Mouse (Mus musculus) large intestine, adult 2 months (tissue): ENCODE results near the gene Disp1. TPM values are rescaled to one million over a fixed set of nuclear protein-coding genes. Genes with fewer than 3 reads are reported as not detected.

Experiments
- DNase-seq: peaks from one replicate; pipeline ENCODE4 v3.0.0-alpha.2; 2012; ENCODE audit warnings: low read depth, low spot score
- WGBS: fragments of 180-500 bp; shearing (Covaris S2); methylation state at CpG from one replicate; pipeline ENCODE4 v1.1.7; 2018; 5-methylcytosine and 5-hydroxymethylcytosine counted together
- polyA plus RNA-seq: library from polyadenylated mRNA; depleted of rRNA; stranded (reverse); fragments of >200 nt; gene quantifications from 2 replicates; pipeline ENCODE4 v1.2.3, GENCODE M21; 2012; rRNA removed

The Disp1 gene
- 5.2 and 7.3 TPM in 2 replicates for polyA plus RNA-seq

DNA sequence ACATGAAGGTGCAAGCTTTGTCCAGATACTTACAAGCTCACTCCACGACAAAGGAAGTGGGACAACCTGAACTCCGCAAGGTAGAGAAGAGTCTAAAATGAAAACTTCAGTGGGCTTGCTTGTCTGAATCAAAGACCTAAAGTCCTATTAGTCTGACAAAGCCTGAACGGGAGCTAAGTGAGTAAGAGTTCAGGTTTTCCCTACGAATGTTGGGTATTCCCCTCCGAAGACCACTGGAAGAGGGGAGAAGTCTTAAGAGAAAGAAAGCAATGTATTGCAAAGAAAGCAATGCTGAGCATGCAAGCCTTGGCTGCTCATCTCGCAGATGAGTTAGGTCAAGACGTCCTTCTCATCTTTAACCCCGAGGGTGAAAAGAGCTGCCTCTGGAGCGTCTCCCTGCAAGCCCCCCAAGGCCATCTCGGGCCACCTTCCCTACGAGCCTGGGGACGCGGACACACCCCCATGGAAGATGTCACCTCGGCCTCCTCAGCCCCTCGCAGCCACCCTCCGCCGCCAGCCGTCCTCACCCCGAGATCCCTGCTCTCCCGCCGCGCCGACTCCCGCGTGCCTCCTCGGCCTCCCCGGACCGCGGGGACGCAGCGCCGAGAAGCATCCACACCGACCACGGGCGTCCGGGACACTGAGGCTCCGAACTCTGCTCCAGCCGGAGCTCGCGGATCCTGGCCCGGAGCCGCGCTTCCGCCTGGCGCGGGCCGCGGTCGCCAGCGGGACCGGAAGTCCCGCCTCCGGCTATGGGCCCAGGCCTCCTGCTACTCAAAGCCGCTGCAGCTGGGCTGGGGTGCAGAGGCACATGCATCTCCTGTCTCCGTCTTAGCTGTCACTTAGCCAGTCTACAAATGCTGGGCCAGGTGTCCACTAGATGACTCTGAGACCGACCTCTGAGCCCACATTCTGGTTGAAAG is at the start of gene Disp1:
Gene Disp1, minus strand, starts transcription at position 727 of the 923 bp plus-strand sequence.
- WGBS, result 2% methylated on average over 56 of the region's 56 CpGs
- no peak for DNase-seq

DNA sequence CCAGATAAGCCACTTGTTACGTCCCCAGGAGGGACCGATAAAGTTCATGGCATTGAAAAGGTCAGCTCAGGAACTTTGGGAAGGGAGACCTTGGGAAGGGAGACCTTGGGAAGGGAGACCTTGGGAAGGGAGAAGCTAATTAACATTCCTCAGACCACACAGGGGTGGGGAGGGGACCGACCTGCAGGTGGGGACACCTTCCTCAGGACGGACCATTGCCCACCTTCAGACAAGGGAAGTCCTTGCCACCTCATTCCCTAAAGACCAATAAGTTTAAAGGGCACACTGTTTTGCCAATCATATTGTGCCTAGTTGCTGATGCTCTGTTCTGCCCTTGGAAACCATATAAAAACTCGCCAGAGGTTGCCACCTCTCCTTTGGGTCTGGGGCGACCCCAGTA is 46.3 kb upstream of the Disp1 start:
- WGBS, result 61% methylated on average over 6 of the region's 6 CpGs

DNA sequence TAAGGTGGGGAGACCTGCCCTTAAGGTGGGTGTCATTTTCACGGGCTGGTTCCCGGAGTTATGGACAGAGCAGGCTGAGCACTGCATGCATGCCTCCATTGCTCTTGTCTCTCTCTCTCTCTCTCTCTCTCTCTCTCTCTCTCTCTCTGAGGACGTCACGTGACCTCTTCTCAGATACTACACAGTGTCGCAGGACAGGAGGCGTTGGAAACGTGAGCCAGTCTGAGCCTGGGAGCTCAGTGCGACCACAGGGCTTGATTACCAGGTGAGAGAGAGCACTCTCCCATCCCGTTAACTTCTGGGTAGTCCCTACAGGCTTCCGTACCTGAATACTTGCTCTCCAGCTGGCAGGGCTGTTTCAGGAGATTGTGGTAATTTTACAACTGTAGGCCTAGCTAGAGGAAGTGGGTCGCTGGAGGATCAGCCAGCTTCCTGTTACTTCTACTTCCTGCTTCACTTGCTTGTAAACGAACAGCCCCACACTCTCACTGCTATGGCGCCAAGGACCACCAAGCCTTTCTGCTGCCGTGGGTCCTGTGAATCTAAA is 44.7 kb upstream of the Disp1 start:
- 60% methylated on average over 14 of the region's 14 CpGs for WGBS
- no peak for DNase-seq

More for the DNA sequence above, 46.3 kb upstream of the Disp1 start:
- DNase-seq, result no peak

DNA sequence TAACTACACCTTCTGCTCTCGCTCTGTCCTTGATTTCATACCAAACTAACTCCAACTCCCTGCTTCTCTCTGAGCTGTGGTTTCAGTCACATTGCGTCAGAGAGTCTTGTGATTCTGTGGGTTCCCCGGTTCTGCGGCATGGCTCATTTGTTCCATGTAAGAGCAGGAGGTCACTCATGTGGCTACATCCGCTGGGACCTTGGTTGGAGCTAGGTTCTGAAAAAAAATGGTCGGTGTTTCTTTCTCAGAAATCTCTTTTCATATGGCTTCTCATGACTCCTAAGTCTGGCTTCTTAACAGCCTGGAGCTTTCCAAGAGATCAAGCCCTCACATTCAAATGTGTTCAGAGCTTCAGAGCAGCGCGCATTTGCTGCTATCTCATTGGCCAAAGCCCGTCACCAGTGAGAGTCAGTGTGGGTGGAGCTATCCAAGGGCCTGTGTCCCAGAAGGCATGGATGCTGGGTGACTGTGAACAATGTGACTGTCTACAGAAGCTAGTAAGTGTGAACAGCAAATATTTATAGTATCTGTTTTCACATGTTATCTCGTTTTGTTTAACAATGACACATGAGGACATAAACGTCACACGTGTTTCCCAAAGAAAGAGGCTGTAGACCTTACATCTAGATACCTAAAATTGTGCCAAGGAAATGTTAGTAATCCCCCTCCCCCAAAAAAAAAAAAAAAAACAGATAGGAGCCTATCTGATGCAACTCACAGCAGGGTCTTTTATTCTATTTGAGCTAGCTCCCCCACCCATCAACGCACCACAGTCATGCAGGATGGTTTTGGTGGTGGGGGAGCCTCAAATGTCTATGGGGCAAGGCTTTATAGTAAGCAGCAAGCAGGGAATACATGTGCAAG is 43.1 kb upstream of the Disp1 start:
- 71% methylated on average over 13 of the region's 13 CpGs for WGBS
- no peak for DNase-seq

DNA sequence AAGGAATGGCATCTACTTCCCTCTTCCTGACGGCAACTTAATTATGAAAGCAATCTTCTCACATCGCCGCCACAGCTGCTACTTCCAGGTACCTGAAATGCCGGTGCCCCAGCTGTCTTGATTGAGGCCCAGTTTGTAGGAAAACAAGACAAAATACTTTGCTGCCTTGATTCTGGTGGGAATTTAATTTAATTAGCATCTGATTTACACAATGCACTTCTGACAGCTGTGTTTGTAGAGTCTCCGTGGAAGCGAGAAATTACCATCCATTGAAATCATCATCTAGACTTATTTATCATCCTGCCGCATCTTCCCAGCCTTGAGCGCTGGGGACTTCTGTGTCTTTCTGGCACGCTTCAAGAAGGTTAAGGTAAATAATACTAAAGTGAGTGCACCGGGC is 31.3 kb upstream of the Disp1 start:
- DNase-seq, result no peak
- WGBS, result 69% methylated on average over 10 of the region's 10 CpGs

DNA sequence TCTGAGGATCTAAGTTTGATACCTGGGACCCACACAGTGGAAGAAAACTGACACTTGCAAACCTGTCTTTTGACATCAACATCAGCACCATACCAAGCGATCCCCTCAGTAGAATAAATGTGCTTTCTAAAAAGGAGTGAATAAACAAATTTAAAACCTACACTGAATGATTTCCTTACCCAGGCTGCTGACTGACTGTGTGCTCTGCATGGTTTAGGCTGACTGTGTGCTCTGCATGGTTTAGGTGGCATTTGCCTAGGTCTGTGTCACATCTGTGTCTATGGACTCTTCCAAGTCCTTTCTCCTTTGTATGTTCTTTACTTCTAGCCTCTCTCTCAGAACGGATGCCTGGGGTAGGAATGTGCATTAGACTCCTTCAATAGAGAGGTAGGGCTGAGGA is 30.5 kb upstream of the Disp1 start:
- DNase-seq, result no peak
- 95% methylated on average over 2 of the region's 2 CpGs for WGBS

DNA sequence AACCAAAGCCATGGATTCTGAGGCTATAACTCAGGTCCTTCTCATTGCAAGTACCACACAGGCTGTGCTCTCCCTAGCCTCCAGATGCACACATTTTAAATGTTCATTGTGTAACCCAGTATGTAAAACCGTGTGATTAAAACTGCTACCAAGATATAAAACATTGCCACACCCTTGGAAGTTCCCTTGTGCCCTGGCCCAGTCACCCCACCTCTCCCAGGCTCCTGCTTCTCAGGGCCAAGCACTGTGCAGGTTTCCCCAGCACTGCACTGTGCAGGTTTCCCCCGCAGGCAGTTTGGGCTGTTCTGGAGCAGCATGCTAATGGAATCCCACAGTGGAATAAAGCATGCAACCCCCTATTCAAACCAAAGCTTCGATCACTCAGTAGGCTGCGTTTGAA is 29.3 kb upstream of the Disp1 start:
- 51% methylated on average over 4 of the region's 4 CpGs for WGBS
- no peak for DNase-seq

DNA sequence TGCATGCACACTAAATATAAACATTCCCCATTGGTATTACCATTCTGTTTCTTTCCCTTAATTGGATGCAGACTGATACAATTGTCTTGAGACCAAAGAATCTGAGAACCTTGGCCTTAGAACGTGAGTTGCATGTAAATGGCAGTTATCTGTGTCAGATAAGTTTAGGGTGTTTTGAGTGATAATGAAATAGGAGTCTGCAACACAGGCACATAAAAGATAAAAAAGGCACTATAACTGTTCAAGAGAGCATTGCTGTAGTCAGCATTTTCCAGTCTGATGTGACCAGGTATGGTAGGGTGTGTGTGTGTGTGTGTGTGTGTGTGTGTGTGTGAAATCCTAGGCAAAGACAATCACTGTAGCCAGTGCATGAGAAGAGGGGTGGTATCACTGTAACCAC is 26.8 kb upstream of the Disp1 start:
- WGBS, result 34% methylated on average over 1 of the region's 1 CpGs
- DNase-seq, result no peak

DNA sequence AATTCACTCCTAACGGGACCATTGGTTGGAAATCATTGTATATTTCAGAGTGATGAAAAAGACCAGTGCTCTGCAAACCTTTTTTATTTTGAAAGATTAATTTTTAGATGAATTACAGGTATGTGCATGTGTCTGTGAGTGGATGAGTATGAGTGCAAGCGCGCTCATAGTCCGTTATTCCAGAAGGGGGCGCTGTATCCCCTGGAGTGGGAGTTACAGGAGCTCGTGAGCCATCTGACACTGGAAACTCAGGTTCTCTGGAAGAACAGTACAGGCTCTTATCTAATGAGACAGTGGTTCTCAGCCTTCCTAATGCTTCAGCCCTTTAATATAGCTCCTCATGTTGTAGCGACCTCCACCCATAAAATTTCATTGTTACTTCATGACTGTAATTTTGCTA is 22.0 kb upstream of the Disp1 start:
- WGBS, result 80% methylated on average over 7 of the region's 7 CpGs
- DNase-seq, result no peak

DNA sequence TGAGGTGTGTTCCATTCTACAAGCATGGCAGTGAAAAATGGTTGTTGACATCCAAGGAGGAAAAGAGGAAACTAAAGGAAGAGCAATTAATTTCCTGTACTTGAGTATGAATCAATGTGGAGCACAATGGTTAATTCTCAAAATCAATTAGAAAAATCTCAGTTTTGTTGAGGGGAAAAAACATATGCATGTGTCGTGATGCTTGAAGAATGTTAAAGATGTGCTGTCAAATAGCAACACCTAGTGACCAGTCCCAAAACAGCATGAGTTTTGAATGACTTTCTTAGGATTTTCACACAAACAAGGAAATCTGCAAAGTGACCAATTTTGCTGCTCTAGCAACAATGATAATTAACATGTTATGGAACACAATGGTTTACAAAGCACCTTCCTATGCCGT is 16.6 kb upstream of the Disp1 start:
- DNase-seq, result no peak
- WGBS, result 10% methylated on average over 2 of the region's 2 CpGs

DNA sequence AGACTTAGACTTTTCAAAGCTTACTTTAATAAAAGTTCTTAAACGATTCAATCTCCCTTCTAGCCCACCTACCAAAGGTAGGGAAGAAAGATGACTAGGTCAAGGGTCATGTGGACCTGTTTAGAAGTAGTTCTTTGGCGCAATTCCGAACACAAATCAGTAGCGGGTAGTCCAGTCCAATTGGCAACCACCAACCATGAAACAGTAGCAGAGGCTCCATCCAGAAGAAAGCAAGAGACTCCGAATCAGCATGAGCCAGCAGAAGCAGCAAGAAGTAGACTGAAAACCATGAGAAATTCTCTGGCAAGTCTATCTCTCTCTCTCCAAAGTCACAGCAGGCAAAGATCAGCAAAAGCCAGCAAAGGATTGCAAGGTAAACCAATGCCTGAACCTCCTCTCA is 15.1 kb upstream of the Disp1 start:
- 88% methylated on average over 5 of the region's 5 CpGs for WGBS

DNA sequence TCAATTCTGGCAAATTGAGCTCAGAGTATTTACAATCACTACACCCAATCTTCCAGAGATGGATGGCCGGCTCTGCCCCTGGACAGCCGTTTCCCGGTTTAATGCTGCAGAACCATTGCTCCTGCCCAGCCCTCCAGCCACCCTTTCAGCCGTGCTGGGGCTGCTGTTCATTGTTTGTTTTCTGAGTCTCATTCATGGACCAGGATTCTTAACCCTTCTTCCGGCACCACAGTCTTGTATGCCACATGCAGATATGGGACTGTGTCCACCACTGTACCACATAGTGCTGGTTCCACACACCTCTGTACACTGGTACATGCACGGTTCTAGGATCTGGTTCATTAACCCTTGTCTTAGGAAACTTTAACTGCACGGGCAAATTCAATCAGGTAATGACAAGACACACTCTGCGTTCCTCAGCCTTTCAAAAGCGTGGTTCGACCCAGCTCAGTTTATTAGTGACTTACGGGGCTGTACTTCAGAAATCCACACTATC is 12.4 kb upstream of the Disp1 start:
- 73% methylated on average over 11 of the region's 11 CpGs for WGBS
- no peak for DNase-seq

More for the DNA sequence above, 15.1 kb upstream of the Disp1 start:
- no peak for DNase-seq

DNA sequence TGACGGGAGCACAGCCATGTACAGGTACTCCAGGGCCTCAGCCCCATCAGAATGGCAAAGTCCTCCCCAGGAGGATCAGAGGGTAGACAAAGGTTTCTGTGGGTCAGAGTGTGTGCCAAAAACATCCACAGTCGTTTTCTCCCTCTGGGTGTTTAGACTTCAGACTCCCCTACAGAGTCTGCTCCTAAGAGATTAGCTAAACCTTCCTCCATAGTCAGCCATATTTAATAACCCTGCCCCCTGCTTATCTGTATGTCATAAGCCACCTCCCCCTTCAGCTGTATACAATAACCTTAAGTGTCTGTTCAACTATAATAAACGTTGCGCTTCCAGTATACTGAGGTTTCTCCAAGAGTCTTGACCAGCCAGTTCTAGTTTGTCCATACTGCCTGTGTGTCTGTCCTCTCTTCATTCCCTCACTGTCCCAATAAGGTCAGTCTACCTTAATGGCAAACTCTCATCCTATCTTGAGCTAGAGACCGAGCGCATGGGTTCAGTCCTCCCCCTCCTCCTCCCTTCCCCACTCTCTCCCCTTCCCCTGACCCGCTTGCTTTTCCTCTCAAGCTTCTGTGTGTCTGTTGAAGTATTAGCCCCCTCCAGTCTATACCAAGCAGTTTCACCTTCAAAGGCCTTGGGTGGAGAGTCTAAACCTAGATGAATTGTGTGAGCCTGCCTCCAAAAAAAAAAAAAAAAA is 11.8 kb upstream of the Disp1 start:
- 66% methylated on average over 7 of the region's 7 CpGs for WGBS
- no peak for DNase-seq

DNA sequence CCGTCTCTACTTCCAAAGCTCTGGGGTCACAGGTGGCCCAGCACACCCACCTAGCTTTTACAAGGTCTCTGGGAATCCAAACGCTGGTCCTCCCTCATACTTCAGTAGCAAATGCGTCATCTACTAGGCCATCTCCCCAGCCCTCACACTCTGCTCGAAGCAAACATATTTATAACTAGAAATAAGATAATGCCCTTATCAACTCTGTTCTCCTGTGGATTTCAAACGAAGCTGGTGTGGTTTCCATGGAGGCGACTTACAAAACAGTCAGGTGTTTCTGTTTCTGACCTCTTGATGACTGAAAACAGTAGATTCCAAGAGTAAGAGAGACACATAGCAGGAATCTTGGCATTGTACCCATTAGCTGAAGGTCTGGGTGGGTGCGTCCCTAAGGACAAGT is 6.1 kb upstream of the Disp1 start:
- no peak for DNase-seq
- 72% methylated on average over 7 of the region's 7 CpGs for WGBS

DNA sequence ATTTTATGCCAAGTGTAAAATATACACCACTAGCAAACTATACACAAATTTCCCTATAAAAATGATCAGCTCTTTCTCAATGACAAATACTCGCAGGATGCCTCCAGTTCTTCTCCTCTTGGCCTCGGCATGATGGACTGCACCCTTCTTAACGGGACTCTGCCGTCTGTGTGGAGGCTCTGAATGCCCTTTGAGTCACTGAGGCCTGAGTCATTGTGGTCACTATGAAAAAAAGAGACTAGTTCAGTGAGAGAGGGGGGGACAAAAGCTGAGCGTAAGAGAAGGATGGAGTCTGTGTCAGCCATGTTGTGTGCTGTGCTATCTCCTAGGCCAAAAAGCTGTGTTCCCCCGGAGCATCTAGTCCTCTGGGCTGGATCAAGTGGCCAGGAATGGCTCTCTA is 2.3 kb downstream of the Disp1 start:
- 85% methylated on average over 6 of the region's 6 CpGs for WGBS
- DNase-seq, result no peak

DNA sequence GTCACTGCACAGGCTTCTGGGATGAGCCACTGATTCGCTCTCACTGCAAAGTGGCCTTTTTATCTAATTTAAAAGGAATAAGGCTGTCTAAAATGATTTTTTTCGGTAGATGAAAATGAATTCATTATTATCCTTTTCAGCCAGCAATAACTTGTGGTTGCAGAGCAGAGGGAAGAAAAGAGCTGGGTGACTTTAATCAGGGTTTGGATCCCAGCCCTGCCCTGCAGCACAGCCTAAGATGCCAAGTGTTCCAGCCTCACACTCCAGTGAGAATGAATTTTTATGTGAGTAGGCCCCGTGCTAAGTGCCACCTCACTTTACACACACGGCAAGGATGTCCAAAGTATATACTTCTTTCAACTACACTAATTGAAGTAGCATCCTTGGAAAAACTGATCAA is 4.6 kb downstream of the Disp1 start:
- DNase-seq, result no peak
- WGBS, result 83% methylated on average over 4 of the region's 4 CpGs

DNA sequence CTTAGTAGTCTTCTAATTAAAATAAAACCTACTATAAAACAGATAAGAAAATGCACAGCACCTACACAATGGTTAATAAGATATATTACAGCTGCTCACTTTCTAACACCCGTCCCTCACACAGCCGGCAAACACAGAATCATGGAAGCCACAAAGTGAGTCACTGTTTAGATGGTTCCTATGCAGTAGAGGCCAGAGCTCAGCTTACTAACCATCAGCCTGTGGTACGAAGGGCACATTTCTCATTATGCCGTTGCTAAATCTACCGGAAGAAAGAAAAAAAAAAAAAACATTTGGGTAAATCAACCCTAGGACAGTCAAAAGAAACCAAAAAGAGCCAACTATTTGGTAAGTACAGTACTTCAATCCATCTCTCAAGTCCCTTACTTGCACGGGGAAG is 5.6 kb downstream of the Disp1 start:
- WGBS, result 88% methylated on average over 6 of the region's 6 CpGs
- DNase-seq, result no peak

DNA sequence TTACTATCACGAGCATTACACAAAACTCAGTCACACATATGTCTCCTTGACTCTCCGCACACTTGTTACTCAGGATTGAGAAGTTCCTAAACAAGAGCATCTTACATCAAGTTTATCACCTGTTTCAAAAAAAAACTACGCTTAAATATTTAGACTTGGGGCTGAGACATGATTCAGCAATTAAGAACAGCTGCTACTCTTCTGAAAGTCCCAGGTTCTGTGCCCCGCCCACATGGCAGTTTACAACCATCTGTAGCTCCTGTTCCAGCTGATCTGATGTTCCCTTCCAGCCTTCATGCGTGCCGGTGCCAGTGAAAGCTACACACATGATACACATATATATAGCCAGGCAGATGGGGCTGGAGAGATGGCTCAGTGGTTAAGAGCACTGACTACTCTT is 7.5 kb downstream of the Disp1 start:
- DNase-seq, result peak; percentile 36
- WGBS, result 31% methylated on average over 6 of the region's 6 CpGs

DNA sequence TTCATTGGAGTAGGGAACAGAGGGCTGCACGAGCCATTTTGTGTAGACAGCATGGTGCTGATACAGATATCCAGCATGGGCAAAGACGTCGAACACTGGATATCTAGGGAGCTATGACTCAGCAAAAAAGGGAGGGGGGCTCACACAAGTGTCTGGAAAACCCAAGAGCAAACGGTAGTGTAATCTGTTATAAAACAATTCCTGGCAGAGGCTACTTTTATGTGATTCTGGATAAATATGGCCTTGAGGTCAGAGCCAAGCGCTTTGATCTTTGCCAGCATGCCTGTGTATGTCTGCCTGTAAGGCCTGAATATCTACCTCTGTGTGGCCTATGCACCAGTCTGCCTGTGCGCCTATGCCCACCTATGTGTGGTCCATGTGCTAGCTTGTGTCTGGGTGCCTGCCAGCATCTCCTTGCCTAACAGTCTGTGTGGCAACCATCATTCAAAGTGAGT is 8.5 kb downstream of the Disp1 start:
- WGBS, result 23% methylated on average over 6 of the region's 6 CpGs
- no peak for DNase-seq

DNA sequence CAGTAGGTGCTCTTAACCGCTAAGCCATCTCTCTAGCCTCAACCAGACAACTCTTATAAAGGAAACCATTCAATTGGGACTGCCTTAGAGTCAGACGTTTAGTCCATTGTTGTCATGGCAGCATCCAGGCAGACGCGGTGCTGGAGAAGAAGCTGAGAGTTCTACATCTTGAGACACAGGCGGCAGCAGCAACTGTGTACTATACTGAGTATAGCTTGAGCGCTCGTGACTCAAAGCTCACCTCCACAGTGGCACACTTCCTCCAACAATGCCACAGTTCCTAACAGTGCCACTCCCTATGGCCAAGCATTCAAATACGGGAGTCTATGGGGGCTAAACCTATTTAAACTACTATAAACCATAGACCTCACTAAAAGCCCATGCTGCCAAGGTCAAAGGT is 11.2 kb downstream of the Disp1 start:
- DNase-seq, result no peak
- WGBS, result 89% methylated on average over 8 of the region's 8 CpGs
